Mouse (Mus musculus) thymus, postnatal 10 days (tissue): ENCODE measurements at regions not wholly inside any gene's neighbourhood (a gene's known extent, or its start where the extent isn't known, plus 50 kb on each side); places are given as distances from the start of the nearest gene placed in this dataset.

Experiments
- DNase-seq, 2 experiments: peaks; one replicate each; pipeline ENCODE4 v3.0.0; 2021; ENCODE audit warnings: low spot score in 2 of 2

DNA sequence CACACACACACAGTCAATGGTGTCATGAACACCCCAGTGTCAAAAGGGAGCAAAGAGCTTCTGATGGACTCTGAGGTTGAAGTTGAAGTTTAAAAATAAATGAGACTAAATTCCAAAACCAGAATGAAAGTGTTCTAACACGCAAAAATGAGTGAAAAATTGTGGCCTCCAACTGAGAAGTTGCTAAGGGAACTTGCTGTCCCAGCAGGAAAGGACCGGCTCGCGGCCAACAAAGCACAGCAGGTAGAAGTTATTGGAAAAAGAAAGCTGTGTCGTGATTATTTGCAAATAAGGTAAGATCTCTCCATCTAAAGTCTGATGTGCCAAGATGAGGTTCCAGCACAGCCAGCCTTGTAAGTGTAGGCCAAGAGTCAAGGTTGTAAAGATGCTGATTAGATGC, 169.7 kb downstream of the Nrp2 start:
- DNase-seq, result no peak

DNA sequence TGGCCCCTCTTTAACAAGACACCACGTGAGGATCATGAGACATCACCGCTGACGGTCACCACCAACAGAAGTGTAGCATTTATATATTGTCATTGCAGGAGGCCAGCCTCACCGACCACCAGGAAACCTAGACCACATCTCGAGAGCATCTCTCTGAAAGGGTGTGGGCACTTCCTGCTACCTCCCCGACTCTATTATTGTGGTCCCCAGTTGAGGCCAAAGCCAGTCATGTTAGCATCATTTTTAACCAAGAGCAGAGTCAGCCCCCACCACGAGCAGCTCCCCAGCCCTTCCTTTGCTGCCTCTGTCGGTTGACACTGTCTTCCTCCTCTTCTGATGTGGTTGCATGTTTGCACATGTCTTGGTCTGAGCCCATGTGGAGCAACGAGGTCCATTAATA, 172.5 kb downstream of the Nrp2 start:
- DNase-seq, result peak; percentile 9 to 15

DNA sequence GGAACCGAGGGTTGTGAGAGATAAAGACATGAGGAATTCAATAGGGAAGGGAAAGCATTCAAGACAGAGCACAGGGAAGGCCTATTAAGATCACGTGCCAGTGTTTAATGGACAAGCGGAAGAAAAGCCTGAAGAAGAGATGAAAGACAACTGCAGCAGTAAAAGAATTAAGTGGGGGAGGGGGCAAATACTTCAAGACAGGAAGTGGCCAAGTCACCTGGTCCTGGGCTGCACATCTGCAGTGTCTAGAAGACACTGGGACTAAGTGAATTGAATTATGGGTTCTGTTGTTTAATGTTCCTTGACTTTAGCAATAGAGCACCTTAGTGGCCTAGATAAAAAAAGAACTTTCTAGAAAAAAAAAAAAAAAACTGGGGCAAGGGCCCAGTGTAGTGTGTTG, 173.6 kb downstream of the Nrp2 start:
- DNase-seq, result peak in 1 of 2 experiments; percentile 12

DNA sequence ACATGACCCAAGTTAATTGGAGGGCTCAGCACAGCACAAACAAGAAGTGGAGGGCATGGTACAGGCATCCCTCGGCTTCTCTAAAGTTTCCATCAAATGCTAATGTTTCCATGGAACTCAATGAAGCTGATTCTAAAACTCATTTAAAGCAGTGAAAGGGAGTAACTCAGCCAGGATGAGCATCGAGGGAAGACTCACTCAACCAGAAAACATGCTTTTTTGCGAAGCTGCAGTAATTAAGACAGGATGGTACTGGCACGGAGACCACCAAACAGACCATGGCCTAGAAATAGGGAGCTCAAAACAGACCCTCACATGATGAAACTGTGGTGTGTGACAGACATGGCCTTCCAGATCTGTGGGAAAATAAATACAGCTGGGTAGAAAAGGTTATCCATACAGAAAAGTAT, 177.8 kb downstream of the Nrp2 start:
- DNase-seq, result no peak

DNA sequence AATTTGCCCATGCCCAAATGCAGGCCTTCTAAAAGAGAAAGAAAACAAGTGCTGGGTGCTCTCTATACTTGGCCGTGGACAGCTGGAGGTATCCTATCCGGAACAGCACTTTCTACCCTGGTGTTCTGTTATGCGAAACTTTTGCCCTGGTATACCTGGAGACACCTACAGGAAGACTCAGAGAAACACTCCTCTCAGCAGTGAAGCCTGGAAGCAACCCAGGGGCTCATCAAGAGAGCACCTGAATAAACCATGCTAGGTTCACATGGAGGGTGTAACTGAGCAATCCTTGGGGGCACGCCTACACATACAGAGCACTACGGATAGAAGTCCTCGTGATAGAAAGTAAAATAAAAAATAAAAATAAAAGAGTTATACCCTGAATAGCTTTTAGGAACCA, 178.4 kb downstream of the Nrp2 start:
- no peak for DNase-seq

DNA sequence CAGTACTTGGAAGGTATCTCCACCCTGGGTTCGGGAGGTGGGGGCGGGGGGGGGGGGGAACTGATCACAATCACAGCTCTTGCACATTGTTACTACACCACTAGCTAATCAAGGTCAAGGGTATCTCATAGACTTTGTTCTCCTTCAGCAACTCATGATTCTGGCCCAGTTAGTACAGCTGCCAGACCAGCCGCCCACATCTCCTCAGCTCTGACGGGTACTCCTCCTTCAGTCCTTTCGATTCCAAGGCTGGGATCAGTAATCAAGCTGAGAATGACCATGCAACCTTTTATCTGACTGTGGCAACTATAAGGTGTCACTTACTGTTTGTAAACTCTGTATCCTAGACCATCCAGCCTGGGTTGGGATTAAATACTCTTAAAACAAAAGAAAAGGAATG, 178.9 kb downstream of the Nrp2 start:
- no peak for DNase-seq

DNA sequence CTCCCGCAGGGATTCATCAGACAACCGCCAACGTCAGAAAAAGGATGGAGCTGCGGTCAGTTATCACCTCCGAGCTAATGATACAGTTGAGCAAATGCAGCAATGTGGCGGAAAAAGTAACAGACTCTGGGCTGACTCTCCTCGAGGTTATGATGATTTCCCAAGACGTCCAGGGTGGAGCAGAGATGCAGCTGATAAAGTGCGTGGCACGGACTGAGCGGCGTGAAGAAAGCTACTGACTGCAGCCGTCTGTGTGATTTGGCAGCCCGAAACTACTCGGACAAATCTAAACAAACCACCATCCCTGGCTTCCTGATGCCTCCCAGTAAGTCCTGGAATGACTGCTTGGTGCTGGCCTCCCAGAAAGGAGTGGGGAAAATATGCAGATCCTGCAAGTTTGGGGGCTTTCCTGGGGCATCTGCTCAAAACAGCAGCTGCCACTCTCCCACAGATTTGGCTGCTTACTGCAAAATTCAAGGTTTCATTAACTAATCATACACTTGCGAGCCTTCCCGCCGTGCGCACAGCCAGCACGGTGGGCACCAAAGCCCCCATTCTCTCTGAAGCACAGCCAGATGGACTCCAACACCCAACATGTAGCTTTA, 181.9 kb downstream of the Nrp2 start:
- no peak for DNase-seq

DNA sequence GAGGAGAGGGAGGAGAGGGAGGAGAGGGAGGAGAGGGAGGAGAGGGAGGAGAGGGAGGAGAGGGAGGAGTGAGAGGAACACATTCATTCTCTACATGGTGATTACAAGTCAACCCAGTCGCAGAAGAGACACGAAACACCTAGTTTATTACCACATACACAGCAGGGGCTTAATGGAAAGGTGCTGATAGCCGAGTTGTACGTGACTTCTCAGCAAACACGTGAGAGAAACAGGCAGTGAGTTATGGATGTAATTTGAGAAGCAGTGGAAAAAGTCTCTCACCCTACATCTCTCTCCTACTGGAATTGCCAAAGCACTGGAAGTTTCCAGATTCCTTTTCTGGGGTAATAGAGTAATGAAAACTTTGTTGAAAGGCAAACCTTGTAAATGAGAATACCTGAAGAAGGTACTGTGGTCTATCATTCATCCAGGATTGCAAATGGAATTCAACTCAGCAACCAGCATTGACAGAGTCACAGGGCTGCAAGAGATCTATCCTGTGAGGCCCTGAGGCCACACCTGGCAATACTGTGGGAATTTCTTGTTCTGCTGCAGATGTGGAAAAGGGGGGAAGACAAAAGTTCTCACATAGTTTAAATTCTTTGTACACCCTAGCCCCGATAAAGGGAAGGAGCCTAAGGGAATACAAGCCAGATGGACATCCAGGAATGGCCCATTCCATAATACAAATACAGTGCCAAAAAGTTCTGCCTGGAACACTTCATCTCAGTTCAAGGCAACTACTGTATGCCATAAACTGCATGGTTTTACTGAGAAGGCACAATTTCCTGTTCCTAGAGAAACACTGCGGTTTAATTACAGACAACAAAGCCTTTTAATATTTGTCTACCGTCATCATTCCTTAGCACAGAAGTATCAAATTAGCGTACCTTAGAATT, 184.7 kb downstream of the Nrp2 start:
- no peak for DNase-seq

DNA sequence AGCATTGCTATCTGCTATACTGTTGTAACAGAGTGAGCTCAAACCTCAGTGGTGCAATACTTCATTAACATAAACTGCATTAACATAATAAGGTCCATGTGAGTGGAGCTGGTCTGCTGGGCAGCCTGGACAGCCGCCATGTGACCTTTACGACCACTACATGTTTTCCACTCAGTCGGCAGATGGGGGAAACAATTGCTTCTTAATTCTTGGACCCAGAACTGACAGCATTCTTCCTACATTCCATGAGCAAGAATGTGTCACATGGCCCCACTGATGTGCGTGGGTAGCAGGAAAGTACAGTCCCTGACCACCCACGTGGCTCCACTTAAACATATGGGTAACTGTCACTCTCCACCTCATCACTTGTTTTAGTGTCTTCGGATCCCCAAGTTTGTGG, 198.3 kb downstream of the Nrp2 start:
- no peak for DNase-seq

DNA sequence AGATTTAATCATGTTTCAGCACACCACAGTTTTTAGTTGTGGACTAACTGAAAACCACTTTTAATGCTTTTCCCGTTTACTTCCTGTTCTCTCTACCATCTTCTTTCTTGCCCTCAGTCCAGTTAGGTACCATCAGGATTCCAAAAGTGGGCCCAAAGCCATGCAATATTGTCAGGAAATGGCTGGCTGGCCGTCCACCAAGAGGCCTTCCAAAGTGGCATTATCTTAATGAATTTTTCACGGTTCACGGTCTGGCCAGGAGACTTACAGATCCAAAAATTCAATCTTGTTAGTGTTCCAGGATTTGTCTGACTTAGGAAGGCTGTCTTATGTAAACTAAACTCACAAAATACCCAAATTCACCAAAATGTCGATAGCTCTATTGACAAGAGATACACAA, 198.8 kb downstream of the Nrp2 start:
- no peak for DNase-seq

DNA sequence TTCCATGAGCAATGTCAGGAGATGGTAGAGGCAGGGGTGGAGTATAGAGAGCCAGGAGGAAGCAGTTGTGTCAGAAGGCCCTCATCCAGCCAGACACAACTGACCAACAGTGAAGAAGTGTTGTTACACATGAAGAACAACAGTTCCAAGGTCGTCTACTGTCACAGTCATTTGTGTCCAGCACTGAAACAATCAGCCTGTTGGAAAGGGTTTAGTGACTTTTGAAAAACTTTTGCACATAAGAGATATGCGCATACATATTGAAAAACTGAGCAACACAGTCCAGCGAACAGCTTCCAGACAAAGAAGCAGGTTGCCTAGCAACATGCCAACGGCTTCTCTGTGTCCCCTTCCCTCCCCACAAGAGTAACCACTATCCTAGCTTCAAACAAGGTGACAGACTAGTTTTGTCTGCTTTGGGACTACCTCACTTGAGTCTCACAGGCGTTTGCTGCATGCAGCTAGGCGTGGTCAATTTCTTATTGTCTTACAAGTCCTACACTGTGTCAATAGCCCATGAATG, 199.9 kb downstream of the Nrp2 start:
- DNase-seq, result no peak

DNA sequence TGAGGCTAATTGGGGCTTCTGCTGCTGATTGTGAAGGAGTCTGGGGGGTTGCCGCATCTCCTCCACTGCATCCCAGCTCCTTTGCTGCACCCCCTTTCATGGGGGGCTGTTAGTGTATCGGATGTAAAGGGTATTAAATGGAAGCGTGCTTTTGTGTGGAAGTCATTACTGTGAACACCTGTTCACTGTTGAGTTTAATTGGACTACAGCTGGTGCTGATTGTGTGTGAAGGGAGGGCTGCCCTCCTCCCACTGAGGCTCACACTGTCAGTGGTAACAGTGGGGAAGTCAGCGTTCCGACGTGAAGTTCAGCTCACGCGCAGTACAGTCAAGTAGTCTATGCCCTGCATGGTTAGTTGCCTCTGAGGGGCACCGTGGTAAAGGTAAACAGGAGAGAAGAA, 202.7 kb downstream of the Nrp2 start:
- no peak for DNase-seq

DNA sequence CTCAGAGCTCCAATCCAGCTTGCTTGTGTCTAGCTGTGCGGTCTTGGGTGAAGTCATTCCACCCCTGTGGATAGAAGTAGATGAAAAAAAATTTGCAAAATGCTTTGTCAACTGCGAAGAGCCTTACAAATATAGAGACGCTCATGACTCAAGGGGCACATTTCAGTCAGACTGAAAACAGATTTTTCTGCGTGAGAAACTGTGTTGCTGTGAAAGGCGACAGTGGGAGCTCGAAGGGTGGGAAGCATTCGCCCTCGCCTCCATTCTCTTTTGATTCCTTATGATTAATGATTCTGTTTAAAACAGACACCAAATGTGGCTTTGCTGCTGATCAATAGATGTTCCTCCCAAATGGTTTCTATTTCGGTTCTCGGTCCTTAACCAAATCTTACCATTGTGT, 204.2 kb downstream of the Nrp2 start:
- no peak for DNase-seq
